Mouse (Mus musculus) liver, embryonic 14.5 days (tissue): Measurements from ENCODE around the gene Dlk1.

ENCODE experiments used
- CTCF ChIP-seq: IDR thresholded peaks from 2 replicates; pipeline ENCODE4 v1.5.1; 2016; ENCODE audit warnings: antibody characterized with exemption, low read depth, control low read depth
- EP300 ChIP-seq: IDR thresholded peaks from 2 replicates; pipeline ENCODE4 v1.6.1; 2016; ENCODE audit warnings: antibody characterized with exemption, low read depth

DNA sequence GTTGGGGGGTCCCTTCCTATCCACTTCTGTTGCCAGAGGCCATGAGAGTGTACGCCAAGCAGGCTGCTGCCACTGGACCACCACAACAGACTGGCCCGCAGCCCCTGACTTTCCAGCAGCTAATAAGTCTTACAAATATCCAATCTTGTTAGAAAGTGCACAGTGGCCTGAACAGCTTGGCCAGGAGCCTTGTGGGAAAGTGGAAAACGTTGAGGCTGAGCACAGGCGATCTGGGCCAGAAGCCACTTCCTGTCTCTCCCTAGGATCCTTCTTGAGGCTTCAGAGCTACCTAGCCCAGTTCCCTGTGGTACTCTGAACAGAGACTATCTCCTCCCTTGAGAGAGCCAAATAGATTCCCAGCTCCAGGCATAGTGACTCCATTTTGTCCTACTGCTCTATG, 39.3 kb upstream of the Dlk1 start:
- TF ChIP-seq CTCF = no peak
- no peak for TF ChIP-seq EP300
